Comparison of ENCODE assay signal across 21 mouse cellular contexts in genomic region chr10:77508744-77509143, GRCm38 (mm10). TPM values are rescaled to one million over a fixed set of nuclear protein-coding genes. Genes with fewer than 3 reads are reported as not detected.
DNase-seq lines count a peak whose midpoint lies in the region; ATAC-seq and TF ChIP-seq lines count a peak whose summit lies in the region.
"Had no signal": no experiment of that assay in that cellular context is flagged by ENCODE, and none has a peak within 500 bp of the region (broad histone marks: within the 10 kb centered on the region; RNA-seq: fewer than 3 reads in every experiment).

No protein-coding gene starts in this region.

- TF ChIP-seq CTCF in lung, embryonic 14.5 days (IDR thresholded peaks at IDR 0.05; ENCODE audit: low read depth) = no peak
- TF ChIP-seq CTCF in small intestine, adult 2 months (IDR thresholded peaks at IDR 0.05; ENCODE audit: extremely low read depth, insufficient read length, insufficient replicate concordance, low read depth, low read length) = no peak

- H3K4me2 ChIP-seq in lung, embryonic 14.5 days = no peak overlapping the region
- H3K4me2 ChIP-seq in intestine, embryonic 15.5 days (replicated peaks) = no peak overlapping the region
- H3K4me2 ChIP-seq: embryonic facial prominence, embryonic 12.5 days; forebrain, embryonic 12.5 days; heart, embryonic 13.5 days; hindbrain, embryonic 13.5 days; kidney, embryonic 15.5 days; limb, embryonic 13.5 days; midbrain, embryonic 15.5 days; neural tube, embryonic 13.5 days had no signal

- no peak overlapping the region for H3K4me3 ChIP-seq in lung, embryonic 14.5 days (ENCODE audit: low read depth, low read length)
- H3K4me3 ChIP-seq in intestine, embryonic 15.5 days (replicated peaks) = no peak overlapping the region
- H3K4me3 ChIP-seq in small intestine, adult 2 months (ENCODE audit: low read depth, low read length) = no peak overlapping the region
- H3K4me3 ChIP-seq: embryonic facial prominence, embryonic 12.5 days; erythroblast, embryonic 14.5 days; forebrain, embryonic 12.5 days; heart, embryonic 13.5 days; hindbrain, embryonic 13.5 days; kidney, embryonic 15.5 days; limb, embryonic 13.5 days; midbrain, embryonic 15.5 days; neural tube, embryonic 13.5 days had no signal

- H3K4me1 ChIP-seq in lung, embryonic 14.5 days (ENCODE audit: insufficient read depth) = 0 out of 2 replicates have a peak, but pooled peaks cover 3% of the 10 kb centered on the region
- H3K4me1 ChIP-seq in intestine, embryonic 15.5 days (replicated peaks) = peaks cover 8% of the 10 kb centered on the region; the same call in 1 of the 2 replicates
- peaks cover 12% of the 10 kb centered on the region for H3K4me1 ChIP-seq in small intestine, adult 2 months (ENCODE audit: control insufficient read depth, insufficient read depth, insufficient read length, low read length)
- H3K4me1 ChIP-seq: embryonic facial prominence, embryonic 12.5 days; forebrain, embryonic 12.5 days had no signal

- peak; percentile 91 for DNase-seq in heart, adult 11 months
- DNase-seq in heart, adult 9 months (ENCODE audit: low spot score in 2 of 2) = no peak
- DNase-seq in lung, embryonic 14.5 days = no peak
- DNase-seq in lung, postnatal 14 days = no peak
- DNase-seq in frontal cortex, adult 2 months (ENCODE audit: extremely low spot score in 1 of 2, low spot score in 1 of 2) = no peak
- DNase-seq: adrenal gland, postnatal 25 days; heart, postnatal 14 days; layer of hippocampus, adult 9-11 months; right cerebral cortex, postnatal 4 days had no signal

- H3K27ac ChIP-seq in lung, embryonic 14.5 days (ENCODE audit: low read depth) = peak overlapping the region; percentile 70
- H3K27ac ChIP-seq in intestine, embryonic 15.5 days = peak overlapping the region; percentile 81; the same call in 1 of the 2 replicates
- 0 out of 2 replicates have a peak overlapping the region, but pooled peaks have one; percentile 50 for H3K27ac ChIP-seq in small intestine, adult 2 months (ENCODE audit: insufficient read depth, low read depth, low read length)
- H3K27ac ChIP-seq: embryonic facial prominence, embryonic 12.5 days; forebrain, embryonic 12.5 days; heart, embryonic 13.5 days; hindbrain, embryonic 13.5 days; kidney, embryonic 15.5 days; limb, embryonic 13.5 days; liver, embryonic 14.5 days; midbrain, embryonic 15.5 days; neural tube, embryonic 13.5 days had no signal

- no peak for TF ChIP-seq POLR2A in small intestine, adult 2 months (IDR thresholded peaks at IDR 0.05; ENCODE audit: low read depth, low read length)

- no peak overlapping the region for H3K9ac ChIP-seq in lung, embryonic 14.5 days
- peak overlapping the region; percentile 1; the same call in 1 of the 2 replicates for H3K9ac ChIP-seq in intestine, embryonic 15.5 days
- H3K9ac ChIP-seq: embryonic facial prominence, embryonic 12.5 days; forebrain, embryonic 12.5 days; heart, embryonic 13.5 days; kidney, embryonic 15.5 days; limb, embryonic 13.5 days; liver, embryonic 14.5 days; midbrain, embryonic 15.5 days; neural tube, embryonic 13.5 days had no signal

- no peak for ATAC-seq in lung, embryonic 14.5 days (ENCODE audit: insufficient read depth)
- ATAC-seq in intestine, embryonic 15.5 days = no peak

- H3K36me3 ChIP-seq in lung, embryonic 14.5 days (ENCODE audit: insufficient read depth) = peaks cover 85% of the 10 kb centered on the region
- peaks cover 45% of the 10 kb centered on the region for H3K36me3 ChIP-seq in intestine, embryonic 15.5 days
- H3K36me3 ChIP-seq in small intestine, adult 2 months (ENCODE audit: control insufficient read depth, insufficient read depth, low read length) = peaks cover 40% of the 10 kb centered on the region

- H3K9me3 ChIP-seq in lung, embryonic 14.5 days (ENCODE audit: low read depth, low read length) = no peaks in the 10 kb centered on the region
- H3K9me3 ChIP-seq in intestine, embryonic 15.5 days = no peaks in the 10 kb centered on the region
- H3K9me3 ChIP-seq: embryonic facial prominence, embryonic 12.5 days; forebrain, embryonic 12.5 days; heart, embryonic 13.5 days; hindbrain, embryonic 13.5 days; kidney, embryonic 15.5 days; limb, embryonic 13.5 days; midbrain, embryonic 15.5 days; neural tube, embryonic 13.5 days had no signal

- WGBS in lung, embryonic 14.5 days = 93% methylated on average over 3 of the region's 3 CpGs
- 98% methylated on average over 3 of the region's 3 CpGs for WGBS in intestine, embryonic 15.5 days
- WGBS in small intestine, adult 2 months = 99% methylated on average over 3 of the region's 3 CpGs

- no peaks in the 10 kb centered on the region for H3K27me3 ChIP-seq in lung, embryonic 14.5 days (ENCODE audit: insufficient read depth, low read length)
- H3K27me3 ChIP-seq in intestine, embryonic 15.5 days (replicated peaks) = no peaks in the 10 kb centered on the region
- no peaks in the 10 kb centered on the region for H3K27me3 ChIP-seq in small intestine, adult 2 months (ENCODE audit: control insufficient read depth, insufficient read depth, low read length)
- H3K27me3 ChIP-seq: embryonic facial prominence, embryonic 12.5 days; forebrain, embryonic 12.5 days; heart, embryonic 13.5 days; hindbrain, embryonic 13.5 days; kidney, embryonic 15.5 days; limb, embryonic 13.5 days; midbrain, embryonic 15.5 days; neural tube, embryonic 13.5 days had no signal

RNA-seq across cellular contexts. Expression of gene Fam207a, which starts 6.8 kb away (rescaled TPM):
- polyA plus RNA-seq in lung, embryonic 14.5 days (2014; fragmentation: Nextera tagmentation; extraction: Ambion mirVana) = 38.4 and 43.8 TPM in 2 replicates
- 39.1 and 40.3 TPM in 2 replicates for polyA plus RNA-seq in intestine, embryonic 15.5 days (2015; fragmentation: Nextera tagmentation; extraction: Ambion mirVana)
- 20.4 and 36.4 TPM in 2 replicates for polyA plus RNA-seq in small intestine, adult 2 months (2012; rRNA removed)
- polyA plus RNA-seq in frontal cortex, adult 2 months (2012; rRNA removed) = 43.7 and 44.9 TPM in 2 replicates

RNA-seq across cellular contexts. Expression of gene Itgb2, which starts 21.3 kb away (rescaled TPM):
- 2.0 and 3.0 TPM in 2 replicates for polyA plus RNA-seq in lung, embryonic 14.5 days (2014; fragmentation: Nextera tagmentation; extraction: Ambion mirVana)
- 3.2 and 3.7 TPM in 2 replicates for polyA plus RNA-seq in intestine, embryonic 15.5 days (2015; fragmentation: Nextera tagmentation; extraction: Ambion mirVana)
- polyA plus RNA-seq in small intestine, adult 2 months (2012; rRNA removed) = 14.3 and 17.4 TPM in 2 replicates
- polyA plus RNA-seq in frontal cortex, adult 2 months (2012; rRNA removed) = 4.5 and 6.8 TPM in 2 replicates
